Mouse (Mus musculus): ENCODE measurements around the gene Olfr223. TPM values are rescaled to one million over a fixed set of nuclear protein-coding genes. Genes with fewer than 3 reads are reported as not detected.
"Not testable (repeated sequence)": the region's sequence is repeated elsewhere in the genome, so short reads cannot be mapped to it uniquely, and the experiment has no call there.

Gene Olfr223
- polyA plus RNA-seq, 1 experiment from 2014 or later: not detected

DNA sequence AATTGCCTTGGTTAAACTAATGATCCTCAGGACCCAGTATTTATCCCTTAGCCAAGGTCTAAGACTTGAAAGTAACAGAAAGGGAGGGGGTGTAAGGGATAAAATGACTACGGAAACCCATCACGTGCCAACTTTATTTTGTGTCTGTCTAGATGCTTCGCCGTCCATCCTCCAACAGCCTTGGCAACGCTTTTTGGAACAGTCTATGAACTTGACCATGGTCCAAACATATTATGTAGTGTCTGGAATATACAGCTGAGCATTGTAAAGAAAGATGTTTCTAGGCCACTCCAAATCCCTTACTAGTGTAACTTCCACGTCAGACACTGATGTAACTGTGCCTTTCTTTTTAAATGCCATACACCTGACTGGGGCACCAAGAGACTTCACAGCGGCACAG, 33.1 kb upstream of the Olfr223 start:
- no peak for ATAC-seq
- no peaks in the 10 kb centered on the region for H3K27me3 ChIP-seq (replicated peaks; ENCODE audit: control insufficient read depth, insufficient read depth, low read length)
- no peak overlapping the region for H3K27ac ChIP-seq (ENCODE audit: low read depth, low read length)
- H3K4me1 ChIP-seq (replicated peaks; ENCODE audit: control insufficient read depth, insufficient read depth, low read length): no peaks in the 10 kb centered on the region
- H3K4me2 ChIP-seq (replicated peaks; ENCODE audit: low read depth): no peak overlapping the region
- no peak overlapping the region for H3K9ac ChIP-seq (ENCODE audit: low read depth, low read length)
- H3K36me3 ChIP-seq (ENCODE audit: control insufficient read depth, insufficient read depth): no peaks in the 10 kb centered on the region
- WGBS: 76% methylated on average over 7 of the region's 7 CpGs
- H3K4me3 ChIP-seq (ENCODE audit: low read depth, low read length): no peak overlapping the region
- H3K9me3 ChIP-seq (ENCODE audit: control insufficient read depth): no peaks in the 10 kb centered on the region
- TF ChIP-seq CTCF (IDR thresholded peaks at IDR 0.05; ENCODE audit: low read depth): no peak

- Histone ChIP-seq H3K4me2 (replicated peaks; ENCODE audit: low read depth) (no peak overlapping the region), H3K9ac (ENCODE audit: low read depth, low read length) (no peak overlapping the region), H3K27ac (ENCODE audit: low read depth, low read length) (no peak overlapping the region), H3K27me3 (replicated peaks; ENCODE audit: control insufficient read depth, insufficient read depth, low read length) (no peaks in the 10 kb centered on the region), H3K9me3 (ENCODE audit: control insufficient read depth) (no peaks in the 10 kb centered on the region), H3K36me3 (ENCODE audit: control insufficient read depth, insufficient read depth) (no peaks in the 10 kb centered on the region), H3K4me1 (replicated peaks; ENCODE audit: control insufficient read depth, insufficient read depth, low read length) (no peaks in the 10 kb centered on the region), H3K4me3 (ENCODE audit: low read depth, low read length) (no peak overlapping the region)
- peak; percentile 86 for TF ChIP-seq CTCF (IDR thresholded peaks at IDR 0.05; ENCODE audit: low read depth)
- WGBS: 28% methylated on average over 6 of the region's 6 CpGs
- ATAC-seq: 0 out of 2 replicates have a peak, but pooled peaks have one; percentile 16
Measured at GRCm38 (mm10) chr11:59624017-59624630, 31.0 kb upstream of the Olfr223 start.

DNA sequence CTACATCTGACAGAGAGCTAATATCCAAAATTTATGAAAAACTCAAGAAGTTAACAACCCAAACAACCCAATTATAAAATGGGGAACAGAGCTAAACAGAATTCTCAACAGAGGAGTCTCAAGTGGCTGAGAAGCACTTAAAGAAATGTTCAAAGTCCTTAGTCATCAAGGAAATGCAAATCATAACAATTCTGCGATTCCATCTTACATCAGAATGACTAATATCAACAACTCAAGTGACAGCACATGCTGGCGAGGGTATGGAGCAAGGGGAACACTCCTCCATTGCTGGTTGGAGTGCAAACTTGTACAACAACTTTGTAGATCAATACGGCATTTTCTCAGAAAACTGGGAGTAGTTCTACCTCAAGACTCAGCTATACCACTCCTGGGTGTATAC, 29.1 kb upstream of the Olfr223 start:
- Histone ChIP-seq H3K4me3 (ENCODE audit: low read depth, low read length) (no peak overlapping the region), H3K27ac (ENCODE audit: low read depth, low read length) (no peak overlapping the region), H3K27me3 (replicated peaks; ENCODE audit: control insufficient read depth, insufficient read depth, low read length) (no peaks in the 10 kb centered on the region), H3K36me3 (ENCODE audit: control insufficient read depth, insufficient read depth) (no peaks in the 10 kb centered on the region), H3K4me1 (replicated peaks; ENCODE audit: control insufficient read depth, insufficient read depth, low read length) (no peaks in the 10 kb centered on the region), H3K4me2 (replicated peaks; ENCODE audit: low read depth) (no peak overlapping the region), H3K9me3 (ENCODE audit: control insufficient read depth) (no peaks in the 10 kb centered on the region), H3K9ac (ENCODE audit: low read depth, low read length) (no peak overlapping the region)
- TF ChIP-seq CTCF (IDR thresholded peaks at IDR 0.05; ENCODE audit: low read depth): no peak
- ATAC-seq: no peak
- 57% methylated on average over 3 of the region's 3 CpGs for WGBS

DNA sequence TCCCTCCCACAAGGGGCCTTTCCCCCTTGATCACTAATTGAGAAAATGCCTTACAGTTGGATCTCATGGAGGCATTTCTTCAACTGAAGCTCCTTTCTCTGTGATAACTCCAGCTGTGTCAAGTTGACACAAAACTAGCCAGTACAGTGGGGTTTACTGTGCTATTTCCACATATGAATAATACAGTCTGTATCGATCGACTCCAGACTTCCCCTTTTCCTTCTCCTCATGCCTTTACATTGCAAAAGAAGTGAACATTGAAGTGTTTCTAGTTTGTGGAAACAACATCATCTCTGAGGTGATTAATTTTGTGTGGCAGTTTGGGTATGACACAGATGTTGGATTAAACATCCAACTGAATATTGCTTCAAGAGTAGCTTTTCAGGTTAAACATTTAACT, 23.9 kb upstream of the Olfr223 start:
- H3K27me3 ChIP-seq (replicated peaks; ENCODE audit: control insufficient read depth, insufficient read depth, low read length); H3K9ac ChIP-seq (ENCODE audit: low read depth, low read length); ATAC-seq; H3K9me3 ChIP-seq (ENCODE audit: control insufficient read depth); H3K27ac ChIP-seq (ENCODE audit: low read depth, low read length); H3K4me1 ChIP-seq (replicated peaks; ENCODE audit: control insufficient read depth, insufficient read depth, low read length); H3K36me3 ChIP-seq (ENCODE audit: control insufficient read depth, insufficient read depth); H3K4me2 ChIP-seq (replicated peaks; ENCODE audit: low read depth); H3K4me3 ChIP-seq (ENCODE audit: low read depth, low read length): not testable (repeated sequence)
- 94% methylated on average over 2 of the region's 2 CpGs for WGBS

- no peak overlapping the region for H3K9ac ChIP-seq (ENCODE audit: low read depth, low read length)
- no peaks in the 10 kb centered on the region for H3K36me3 ChIP-seq (ENCODE audit: control insufficient read depth, insufficient read depth)
- no peak overlapping the region for H3K4me3 ChIP-seq (ENCODE audit: low read depth, low read length)
- no peaks in the 10 kb centered on the region for H3K4me1 ChIP-seq (replicated peaks; ENCODE audit: control insufficient read depth, insufficient read depth, low read length)
- 20% methylated on average over 4 of the region's 4 CpGs for WGBS
- H3K9me3 ChIP-seq (ENCODE audit: control insufficient read depth): no peaks in the 10 kb centered on the region
- H3K27me3 ChIP-seq (replicated peaks; ENCODE audit: control insufficient read depth, insufficient read depth, low read length): 0 out of 2 replicates have a peak, but pooled peaks cover 4% of the 10 kb centered on the region
- ATAC-seq: no peak
- H3K4me2 ChIP-seq (replicated peaks; ENCODE audit: low read depth): no peak overlapping the region
- H3K27ac ChIP-seq (ENCODE audit: low read depth, low read length): no peak overlapping the region
- peak; percentile 72 for TF ChIP-seq CTCF (IDR thresholded peaks at IDR 0.05; ENCODE audit: low read depth)
Measured at GRCm38 (mm10) chr11:59614120-59614519, 21.0 kb upstream of the Olfr223 start.

DNA sequence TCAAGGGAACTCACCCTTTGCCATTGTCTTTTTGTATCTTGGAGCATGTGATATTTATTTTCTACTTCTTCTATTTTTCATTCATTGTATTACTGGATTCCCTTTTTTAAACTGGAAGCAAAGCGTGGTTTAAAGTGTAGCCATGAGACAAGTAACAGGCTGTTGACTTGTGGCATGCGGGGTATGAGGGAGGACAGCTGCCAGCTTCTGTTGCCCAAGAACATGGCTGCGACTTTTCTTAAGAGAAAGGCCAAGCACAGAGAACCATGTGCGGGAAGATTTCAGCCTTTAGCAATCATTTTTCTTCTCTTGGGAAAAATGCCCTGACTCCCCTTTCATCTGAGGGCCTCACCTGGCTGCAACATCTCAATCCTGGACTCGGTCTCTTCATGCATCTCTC, 18.6 kb upstream of the Olfr223 start:
- no peak overlapping the region for H3K4me2 ChIP-seq (replicated peaks; ENCODE audit: low read depth)
- no peak overlapping the region for H3K9ac ChIP-seq (ENCODE audit: low read depth, low read length)
- no peak for TF ChIP-seq CTCF (IDR thresholded peaks at IDR 0.05; ENCODE audit: low read depth)
- no peaks in the 10 kb centered on the region for H3K9me3 ChIP-seq (ENCODE audit: control insufficient read depth)
- no peak overlapping the region for H3K4me3 ChIP-seq (ENCODE audit: low read depth, low read length)
- no peak overlapping the region for H3K27ac ChIP-seq (ENCODE audit: low read depth, low read length)
- H3K4me1 ChIP-seq (replicated peaks; ENCODE audit: control insufficient read depth, insufficient read depth, low read length): no peaks in the 10 kb centered on the region
- H3K27me3 ChIP-seq (replicated peaks; ENCODE audit: control insufficient read depth, insufficient read depth, low read length): 0 out of 2 replicates have a peak, but pooled peaks cover 4% of the 10 kb centered on the region
- WGBS: 68% methylated on average over 5 of the region's 5 CpGs
- H3K36me3 ChIP-seq (ENCODE audit: control insufficient read depth, insufficient read depth): no peaks in the 10 kb centered on the region
- no peak for ATAC-seq

DNA sequence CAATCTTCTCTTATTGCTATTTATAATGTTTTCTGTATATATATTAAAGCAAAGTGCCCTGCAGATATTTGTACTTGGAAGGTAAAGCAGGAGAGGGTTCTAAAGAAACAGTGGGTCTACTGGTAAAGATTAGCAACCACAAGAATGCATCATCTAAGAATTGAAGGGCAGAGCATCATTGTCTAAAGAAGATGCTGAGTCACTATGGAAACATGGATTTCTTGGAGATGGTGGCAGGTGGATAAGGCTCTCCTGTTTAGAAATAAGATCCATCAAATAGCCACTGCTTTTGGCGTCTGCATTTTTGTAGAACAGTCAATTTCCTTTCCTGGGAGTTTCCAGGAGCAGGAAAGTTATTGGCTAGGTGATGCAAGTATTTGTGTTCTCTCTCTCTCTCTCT, 9.2 kb upstream of the Olfr223 start:
- ATAC-seq: no peak
- Histone ChIP-seq H3K27ac (ENCODE audit: low read depth, low read length) (no peak overlapping the region), H3K4me2 (replicated peaks; ENCODE audit: low read depth) (no peak overlapping the region), H3K36me3 (ENCODE audit: control insufficient read depth, insufficient read depth) (no peaks in the 10 kb centered on the region), H3K4me1 (replicated peaks; ENCODE audit: control insufficient read depth, insufficient read depth, low read length) (no peaks in the 10 kb centered on the region), H3K27me3 (replicated peaks; ENCODE audit: control insufficient read depth, insufficient read depth, low read length) (0 out of 2 replicates have a peak, but pooled peaks cover 3% of the 10 kb centered on the region), H3K4me3 (ENCODE audit: low read depth, low read length) (no peak overlapping the region), H3K9me3 (ENCODE audit: control insufficient read depth) (no peaks in the 10 kb centered on the region), H3K9ac (ENCODE audit: low read depth, low read length) (no peak overlapping the region)
- TF ChIP-seq CTCF (IDR thresholded peaks at IDR 0.05; ENCODE audit: low read depth): no peak
- WGBS: 36% methylated on average over 1 of the region's 1 CpGs
